Mouse (Mus musculus) midbrain, postnatal 0 days (tissue): ENCODE data around the gene Mlst8. TPM values are rescaled to one million over a fixed set of nuclear protein-coding genes. Genes with fewer than 3 reads are reported as not detected.

Experiments
- ATAC-seq: fragments of 200-750 bp; cut with Nextera tagmentation; 2 replicates; pipeline ENCODE4 v1.8.0; 2017; ENCODE audit warnings: moderate number of reproducible peaks, mild to moderate bottlenecking, moderate TSS enrichment, moderate library complexity; ENCODE audit not compliant: low FRiP score
- DNase-seq: peaks from one replicate; pipeline ENCODE4 v3.0.0-alpha.2; 2015; ENCODE audit warnings: low spot score
- H3K27ac ChIP-seq: fragments of 300-500 bp; sonication (generic); 2 replicates; pipeline ENCODE4 v1.5.1; 2014; ENCODE audit warnings: low read depth, mild to moderate bottlenecking, low read length, mixed read lengths
- H3K27me3 ChIP-seq: fragments of 300-500 bp; sonication (generic); 2 replicates; pipeline ENCODE4 v1.6.1; 2014; ENCODE audit warnings: low read length, control low read depth, mixed read lengths; ENCODE audit not compliant: insufficient read depth
- H3K36me3 ChIP-seq: fragments of 300-500 bp; sonication (generic); 2 replicates; pipeline ENCODE4 v1.6.1; 2014; ENCODE audit warnings: low read length, control low read depth, mixed read lengths; ENCODE audit not compliant: insufficient read depth
- H3K4me1 ChIP-seq: fragments of 300-500 bp; sonication (generic); 2 replicates; pipeline ENCODE4 v1.6.1; 2014; ENCODE audit warnings: mild to moderate bottlenecking, control low read depth, antibody characterized with exemption, low read length, mixed read lengths; ENCODE audit not compliant: insufficient read depth
- H3K4me2 ChIP-seq: fragments of 300-500 bp; sonication (generic); 2 replicates; pipeline ENCODE4 v1.6.1; 2014; ENCODE audit warnings: low read depth, mild to moderate bottlenecking, low read length, mixed read lengths; ENCODE audit not compliant: poor library complexity, severe bottlenecking
- H3K4me3 ChIP-seq: fragments of 300-500 bp; sonication (generic); 2 replicates; pipeline ENCODE4 v1.5.1; 2014; ENCODE audit warnings: low read depth, mild to moderate bottlenecking, low read length, moderate library complexity
- H3K9ac ChIP-seq: fragments of 300-500 bp; sonication (generic); replicated peaks from 2 replicates; pipeline ENCODE4 v1.6.1; 2014; ENCODE audit warnings: mild to moderate bottlenecking, low read length, moderate library complexity, mixed read lengths; ENCODE audit not compliant: poor library complexity, severe bottlenecking
- H3K9me3 ChIP-seq: fragments of 300-500 bp; sonication (generic); 2 replicates; pipeline ENCODE4 v1.6.1; 2016; ENCODE audit warnings: low read length, control low read depth
- CTCF ChIP-seq: IDR thresholded peaks from 2 replicates; pipeline ENCODE4 v1.5.1; 2016; ENCODE audit warnings: antibody characterized with exemption, mild to moderate bottlenecking
- WGBS: fragments of 180-500 bp; shearing (Covaris S2); extraction: QIAGEN DNeasy Blood & Tissue Kit; methylation state at CpG from one replicate; pipeline ENCODE4 v1.1.7; 2014; 5-methylcytosine and 5-hydroxymethylcytosine counted together
- polyA plus RNA-seq: library from polyadenylated mRNA; unstranded; fragments of >200 nt; fragmentation: Nextera tagmentation; extraction: Ambion mirVana; gene quantifications from 2 replicates; pipeline ENCODE4 v1.2.1, GENCODE M21; 2015
- total RNA-seq: library from RNA; depleted of rRNA; stranded (reverse); fragments of >200 nt; gene quantifications from 2 replicates; pipeline ENCODE4 v1.2.3, GENCODE M21; 2014

Mlst8 gene
- total and polyA plus RNA-seq, 2 experiments from 2014 or later, result 28.4 to 51.8 TPM

DNA sequence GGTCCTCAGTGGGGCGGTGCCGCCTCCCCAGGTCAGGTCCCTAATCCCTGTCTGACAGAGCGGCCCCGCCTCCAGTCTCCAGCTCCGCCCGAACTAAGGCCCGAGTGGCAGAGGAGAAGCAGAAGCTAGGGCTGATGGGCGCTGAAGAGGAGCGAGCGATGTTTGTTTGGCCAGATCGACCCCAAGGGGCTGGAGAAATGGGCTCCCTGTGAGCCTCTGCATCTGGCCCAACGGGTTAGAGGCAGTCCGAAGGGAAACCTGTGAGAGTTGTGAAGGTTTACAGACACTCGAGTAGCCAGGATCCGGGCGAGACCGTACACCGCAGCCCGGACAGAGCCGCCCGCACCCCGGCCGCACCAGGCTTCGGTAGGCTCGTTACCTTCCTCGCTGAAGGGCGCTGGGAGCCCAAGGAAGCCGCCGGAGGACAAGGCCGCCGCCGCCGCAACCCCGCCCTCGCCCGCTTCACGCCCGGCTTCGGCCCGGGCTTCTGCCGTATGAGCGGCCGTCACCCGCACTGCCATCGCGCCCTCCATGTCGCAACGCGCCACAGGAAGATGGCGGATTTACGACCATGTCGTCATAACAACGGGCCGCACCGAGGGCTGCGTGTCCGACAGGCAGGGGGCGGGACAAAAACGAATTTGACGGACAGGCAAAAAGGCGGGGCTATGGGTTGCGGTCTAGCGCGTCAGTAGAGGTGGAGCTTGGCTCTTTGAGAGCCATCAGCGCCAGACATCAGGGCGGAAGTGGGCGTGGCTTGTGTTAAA lies 23.9 kb downstream of the Mlst8 start:
- DNase-seq (peak; percentile 99), ATAC-seq (peak; percentile 96)
- Histone ChIP-seq H3K27me3 (no peaks in the 10 kb centered on the region), H3K36me3 (peaks cover under 1% of the 10 kb centered on the region), H3K4me2 (peak overlapping the region; percentile 85), H3K9ac (peak overlapping the region; percentile 94), H3K4me1 (peaks cover 9% of the 10 kb centered on the region; the same call in 1 of the 2 replicates), H3K4me3 (peak overlapping the region; percentile 86), H3K27ac (peak overlapping the region; percentile 92), H3K9me3 (no peaks in the 10 kb centered on the region)
- peak; percentile 51 for TF ChIP-seq CTCF
- under 1% methylated on average over 61 of the region's 67 CpGs for WGBS

DNA sequence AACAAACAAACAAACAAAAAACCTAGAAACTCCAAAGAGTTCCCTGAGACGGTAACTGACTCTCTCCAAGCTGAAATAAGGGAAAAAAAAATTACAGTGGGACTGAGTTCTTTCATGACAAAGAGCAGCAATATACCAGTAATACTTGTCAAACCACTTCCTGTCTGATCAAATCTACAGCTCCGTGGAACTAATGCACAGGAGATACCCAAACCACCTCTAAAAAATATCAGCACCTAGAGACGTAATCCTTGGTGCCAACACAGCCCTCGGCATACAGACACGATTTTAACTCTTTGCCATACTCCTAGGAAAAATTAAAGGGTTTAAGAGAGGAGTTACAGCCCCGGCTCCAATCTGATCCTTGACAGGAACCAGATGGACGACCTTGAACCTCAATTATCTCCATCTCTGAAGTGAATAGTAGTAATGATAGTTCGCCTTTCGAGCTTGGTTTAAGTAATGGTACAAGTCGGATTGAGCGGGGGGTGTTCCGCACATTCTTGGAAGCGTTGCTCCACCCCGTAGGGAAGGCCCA lies 24.6 kb downstream of the Mlst8 start:
- 6% methylated on average over 14 of the region's 14 CpGs for WGBS
- peak overlapping the region; percentile 86 for H3K4me3 ChIP-seq
- peaks cover 9% of the 10 kb centered on the region; the same call in 1 of the 2 replicates for H3K4me1 ChIP-seq
- H3K9me3 ChIP-seq, result no peaks in the 10 kb centered on the region
- peak overlapping the region; percentile 94 for H3K9ac ChIP-seq
- no peak for ATAC-seq
- no peaks in the 10 kb centered on the region for H3K27me3 ChIP-seq
- DNase-seq, result no peak
- peaks cover 7% of the 10 kb centered on the region for H3K36me3 ChIP-seq
- TF ChIP-seq CTCF, result no peak
- H3K4me2 ChIP-seq, result peak overlapping the region; percentile 85
- H3K27ac ChIP-seq, result peak overlapping the region; percentile 92

DNA sequence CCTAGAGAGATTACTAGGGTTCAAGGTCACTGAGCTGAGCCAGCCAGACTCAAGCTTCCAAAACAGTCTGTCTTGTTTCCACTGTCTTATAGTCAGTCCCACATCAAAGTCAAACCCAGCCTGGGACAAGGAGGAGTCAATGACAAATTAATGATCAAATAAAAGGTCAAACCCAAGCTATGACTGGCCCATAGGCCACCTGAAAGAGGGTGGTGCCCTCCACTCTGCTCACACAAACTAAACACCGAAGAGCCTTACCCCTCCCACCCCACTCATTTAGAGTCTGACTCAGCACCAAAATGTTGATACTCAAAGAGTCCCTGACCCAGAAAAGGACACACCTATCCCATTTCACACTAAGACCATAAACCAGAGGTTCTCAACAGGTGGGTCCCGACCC lies 25.5 kb downstream of the Mlst8 start:
- Histone ChIP-seq H3K27me3 (no peaks in the 10 kb centered on the region), H3K27ac (no peak overlapping the region), H3K4me3 (no peak overlapping the region), H3K9me3 (no peaks in the 10 kb centered on the region), H3K9ac (no peak overlapping the region), H3K36me3 (peaks cover 16% of the 10 kb centered on the region), H3K4me2 (peak overlapping the region; percentile 85; the same call in 1 of the 2 replicates), H3K4me1 (peaks cover 9% of the 10 kb centered on the region; the same call in 1 of the 2 replicates)
- TF ChIP-seq CTCF, result no peak
- WGBS, result 95% methylated on average over 2 of the region's 2 CpGs
- ATAC-seq, result no peak
- no peak for DNase-seq

DNA sequence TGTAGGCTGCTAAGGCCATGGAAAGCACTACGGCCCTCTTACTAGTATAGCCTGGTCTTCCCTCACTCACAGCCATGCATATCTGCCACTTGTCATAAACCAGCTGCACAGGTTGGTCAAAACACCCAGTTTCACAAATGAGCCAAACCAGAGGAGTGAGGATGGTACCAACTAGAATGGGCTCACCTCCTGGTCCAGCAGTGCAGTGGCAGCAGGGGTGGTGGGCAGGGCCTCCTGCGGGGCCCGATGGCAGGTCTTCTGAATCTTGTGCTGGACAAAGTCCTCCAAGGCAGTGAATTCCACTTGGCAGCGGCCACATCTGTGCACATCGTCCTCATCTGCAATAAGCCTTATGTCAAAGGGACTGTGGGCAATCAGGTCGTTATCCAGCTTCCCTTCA lies 27.7 kb downstream of the Mlst8 start:
- H3K4me1 ChIP-seq, result peaks cover 9% of the 10 kb centered on the region; the same call in 1 of the 2 replicates
- H3K4me3 ChIP-seq, result no peak overlapping the region
- peaks cover 38% of the 10 kb centered on the region for H3K36me3 ChIP-seq
- H3K9me3 ChIP-seq, result no peaks in the 10 kb centered on the region
- no peak for DNase-seq
- no peak overlapping the region for H3K9ac ChIP-seq
- no peak overlapping the region for H3K27ac ChIP-seq
- H3K4me2 ChIP-seq, result no peak overlapping the region
- WGBS, result 97% methylated on average over 6 of the region's 6 CpGs
- TF ChIP-seq CTCF, result no peak
- no peaks in the 10 kb centered on the region for H3K27me3 ChIP-seq
- ATAC-seq, result no peak

DNA sequence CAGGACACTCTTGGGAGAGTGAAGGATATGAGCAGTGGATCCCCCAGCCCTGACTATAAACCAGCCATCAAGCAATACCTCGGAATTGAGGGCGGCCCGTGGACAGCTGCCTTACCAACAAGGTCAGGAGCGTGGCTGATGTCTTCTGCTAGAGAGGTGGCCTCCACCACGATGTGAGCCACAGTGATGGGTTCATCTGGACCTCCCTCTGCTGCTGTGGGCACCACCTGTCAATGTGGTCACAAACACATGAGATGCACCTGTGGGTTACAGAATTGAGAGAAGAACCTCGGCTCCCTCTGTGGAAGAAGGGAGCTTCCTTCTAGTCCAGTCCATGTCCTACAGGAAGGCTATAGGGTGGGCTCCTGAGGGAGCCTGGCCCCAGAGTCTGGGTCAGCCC lies 29.4 kb downstream of the Mlst8 start:
- H3K9ac ChIP-seq, result no peak overlapping the region
- DNase-seq (no peak), ATAC-seq (no peak)
- 96% methylated on average over 6 of the region's 6 CpGs for WGBS
- peaks cover 9% of the 10 kb centered on the region; the same call in 1 of the 2 replicates for H3K4me1 ChIP-seq
- H3K4me3 ChIP-seq, result no peak overlapping the region
- no peak overlapping the region for H3K4me2 ChIP-seq
- no peak for TF ChIP-seq CTCF
- H3K27ac ChIP-seq, result no peak overlapping the region
- peaks cover 55% of the 10 kb centered on the region for H3K36me3 ChIP-seq
- no peaks in the 10 kb centered on the region for H3K27me3 ChIP-seq
- H3K9me3 ChIP-seq, result no peaks in the 10 kb centered on the region

DNA sequence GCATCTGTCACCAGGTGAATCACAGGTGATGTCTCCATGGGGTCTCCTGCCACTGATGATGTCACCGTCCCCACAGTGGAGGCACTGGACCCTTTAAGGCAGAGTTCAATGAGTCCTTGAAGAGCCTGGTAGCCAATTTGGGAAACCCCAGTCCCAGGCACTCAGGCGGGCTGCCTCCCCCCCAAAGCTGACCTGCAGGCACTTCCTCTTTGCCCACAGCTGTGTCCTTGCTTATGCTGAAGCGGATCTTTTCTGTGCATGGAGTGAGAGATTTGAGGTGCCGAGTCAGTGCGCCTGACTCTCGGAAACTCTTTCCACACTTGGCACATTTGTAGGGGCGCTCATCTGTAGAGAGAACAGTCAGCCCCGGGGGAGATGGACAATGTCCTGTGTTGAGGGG lies 32.3 kb downstream of the Mlst8 start:
- Histone ChIP-seq H3K27me3 (no peaks in the 10 kb centered on the region), H3K9me3 (no peaks in the 10 kb centered on the region), H3K27ac (no peak overlapping the region), H3K4me1 (no peaks in the 10 kb centered on the region), H3K4me2 (no peak overlapping the region), H3K36me3 (peaks cover 83% of the 10 kb centered on the region), H3K9ac (no peak overlapping the region), H3K4me3 (no peak overlapping the region)
- TF ChIP-seq CTCF, result no peak
- ATAC-seq (no peak), DNase-seq (no peak)
- 90% methylated on average over 8 of the region's 8 CpGs for WGBS
